Mouse (Mus musculus) midbrain, embryonic 16.5 days (tissue): Measurements from ENCODE around the gene Impdh1. TPM values are rescaled to one million over a fixed set of nuclear protein-coding genes. Genes with fewer than 3 reads are reported as not detected.

Experiments used
- ATAC-seq: fragments of 200-750 bp; cut with Nextera tagmentation; 2 replicates; pipeline ENCODE4 v1.8.0; 2017; ENCODE audit warnings: moderate TSS enrichment
- H3K27ac ChIP-seq: fragments of 300-500 bp; sonication (generic); 2 replicates; pipeline ENCODE4 v1.5.1; 2014; ENCODE audit warnings: mild to moderate bottlenecking, low read length, mixed read lengths
- H3K27me3 ChIP-seq: fragments of 300-500 bp; sonication (generic); 2 replicates; pipeline ENCODE4 v1.6.1; 2014; ENCODE audit warnings: low read depth, low read length, mixed read lengths; ENCODE audit not compliant: control insufficient read depth, insufficient read depth
- H3K36me3 ChIP-seq: fragments of 300-500 bp; sonication (generic); 2 replicates; pipeline ENCODE4 v1.6.1; 2014; ENCODE audit warnings: mild to moderate bottlenecking, low read length, moderate library complexity, mixed read lengths; ENCODE audit not compliant: control insufficient read depth, insufficient read depth
- H3K4me1 ChIP-seq: fragments of 300-500 bp; sonication (generic); 2 replicates; pipeline ENCODE4 v1.6.1; 2014; ENCODE audit warnings: mild to moderate bottlenecking, low read length, mixed read lengths; ENCODE audit not compliant: control insufficient read depth, insufficient read depth
- H3K4me2 ChIP-seq: fragments of 300-500 bp; sonication (generic); 2 replicates; pipeline ENCODE4 v1.6.1; 2014; ENCODE audit warnings: mild to moderate bottlenecking, low read length, mixed read lengths
- H3K4me3 ChIP-seq: fragments of 300-500 bp; sonication (generic); 2 replicates; pipeline ENCODE4 v1.5.1; 2014; ENCODE audit warnings: low read depth, mild to moderate bottlenecking, low read length, moderate library complexity, mixed read lengths
- H3K9ac ChIP-seq: fragments of 300-500 bp; sonication (generic); 2 replicates; pipeline ENCODE4 v1.6.1; 2014; ENCODE audit warnings: low read depth, low read length, mixed read lengths
- H3K9me3 ChIP-seq: fragments of 300-500 bp; sonication (generic); replicated peaks from 2 replicates; pipeline ENCODE4 v1.6.1; 2014; ENCODE audit warnings: mild to moderate bottlenecking, low read length, mixed read lengths; ENCODE audit not compliant: control insufficient read depth, poor library complexity, severe bottlenecking
- WGBS: fragments of 180-500 bp; shearing (Covaris S2); extraction: QIAGEN DNeasy Blood & Tissue Kit; methylation state at CpG from one replicate; pipeline ENCODE4 v1.1.7; 2014; 5-methylcytosine and 5-hydroxymethylcytosine counted together
- polyA plus RNA-seq: library from polyadenylated mRNA; unstranded; fragments of >200 nt; fragmentation: Nextera tagmentation; extraction: Ambion mirVana; gene quantifications from 2 replicates; pipeline ENCODE4 v1.2.1, GENCODE M21; 2015

Gene Impdh1
- polyA plus RNA-seq, 1 experiment from 2014 or later = 70.6 TPM

DNA sequence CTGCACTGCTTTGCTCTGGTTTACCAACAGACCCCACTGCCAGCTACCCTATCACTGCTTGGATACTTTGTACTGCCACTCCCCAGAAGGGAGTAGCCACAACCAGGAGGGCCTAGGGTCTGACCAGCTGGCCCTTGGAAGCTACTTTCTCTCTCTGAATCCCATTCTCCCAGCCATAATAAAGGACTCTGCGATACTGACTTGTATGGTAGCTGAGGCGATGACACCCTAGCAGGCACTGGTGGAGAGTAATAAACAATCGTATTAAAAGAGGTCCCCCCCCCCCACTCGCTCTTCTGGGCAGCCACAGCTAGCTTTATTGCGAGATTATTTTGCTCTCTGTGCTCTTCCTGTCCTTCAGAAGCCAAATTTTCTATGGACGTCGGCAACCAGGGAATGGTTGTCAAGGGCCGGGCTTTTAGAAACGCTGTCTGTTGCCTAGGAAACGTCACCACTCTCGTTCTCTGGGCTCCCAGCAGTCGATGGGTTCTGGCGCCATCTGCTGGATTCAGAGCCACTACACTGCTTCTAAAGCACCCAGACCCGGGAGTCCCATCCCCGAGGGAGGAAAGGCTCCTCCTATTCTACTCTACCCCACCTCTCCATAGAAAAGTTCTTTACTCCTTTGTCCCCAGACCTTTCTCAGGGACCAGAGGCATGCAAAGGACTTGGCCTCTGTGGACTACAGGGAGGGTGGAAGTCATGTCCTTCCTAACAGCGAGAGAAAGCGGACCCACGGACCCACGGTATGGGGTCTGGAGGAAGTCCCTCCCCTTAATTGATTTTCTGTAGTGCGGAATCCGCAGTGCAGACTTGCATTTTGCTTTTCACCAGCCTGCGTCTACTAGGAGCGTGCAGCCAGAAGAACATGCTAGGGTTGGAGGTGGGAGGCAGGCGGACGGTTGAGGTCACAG is 17.6 kb downstream of the Impdh1 start:
- ATAC-seq = peak; percentile 87
- Histone ChIP-seq H3K27ac (peak overlapping the region; percentile 68), H3K27me3 (no peaks in the 10 kb centered on the region; the same call in 1 of the 2 replicates), H3K4me1 (peaks cover 13% of the 10 kb centered on the region), H3K4me2 (peak overlapping the region; percentile 59), H3K4me3 (peak overlapping the region; percentile 34), H3K9ac (peak overlapping the region; percentile 53), H3K36me3 (peaks cover 15% of the 10 kb centered on the region), H3K9me3 (no peaks in the 10 kb centered on the region)
- 6% methylated on average over 25 of the region's 25 CpGs for WGBS

DNA sequence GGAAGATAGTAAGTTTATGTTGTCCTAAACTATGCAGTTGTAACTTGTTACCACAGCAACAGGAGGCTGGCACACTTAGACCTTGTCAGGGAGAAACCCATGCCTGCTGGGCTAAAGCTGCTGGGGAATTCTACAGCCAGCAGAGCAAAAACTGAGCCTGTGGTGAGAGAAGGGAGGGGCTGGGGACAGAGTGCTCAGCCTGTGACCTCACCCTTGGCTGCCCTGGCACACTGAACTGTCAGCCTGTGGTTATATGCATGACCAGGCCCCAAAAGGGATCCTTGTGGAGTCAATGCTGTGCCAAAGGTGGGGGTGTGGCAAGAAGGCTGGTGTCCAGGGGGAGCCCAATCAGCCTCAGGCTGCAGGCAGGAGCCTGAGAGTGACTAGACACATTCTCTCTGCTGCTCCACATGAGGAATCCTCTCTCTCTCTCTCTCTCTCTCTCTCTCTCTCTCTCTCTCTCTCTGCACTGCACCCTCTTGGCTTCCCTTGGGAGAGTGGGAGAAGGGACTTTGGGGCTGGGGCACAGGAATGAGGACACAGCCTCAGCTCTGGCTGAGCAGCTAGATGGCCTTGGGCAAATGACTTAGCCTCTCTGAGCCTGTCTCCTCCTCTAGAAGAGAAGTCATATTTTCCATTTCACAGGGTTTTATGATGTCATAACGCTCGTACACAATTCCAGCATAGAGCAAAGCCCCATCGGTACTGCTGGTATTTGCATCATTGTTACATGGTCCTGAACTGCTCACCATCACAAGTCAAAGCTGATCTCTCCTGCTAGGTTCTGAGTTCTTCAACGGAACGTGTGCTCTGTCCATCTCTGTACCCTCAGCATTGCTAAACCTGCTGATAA is 20.1 kb downstream of the Impdh1 start:
- Histone ChIP-seq H3K4me2 (no peak overlapping the region), H3K27ac (no peak overlapping the region), H3K27me3 (no peaks in the 10 kb centered on the region; the same call in 1 of the 2 replicates), H3K36me3 (no peaks in the 10 kb centered on the region; the same call in 1 of the 2 replicates), H3K4me3 (no peak overlapping the region), H3K9me3 (no peaks in the 10 kb centered on the region), H3K4me1 (peaks cover 13% of the 10 kb centered on the region), H3K9ac (no peak overlapping the region)
- 85% methylated on average over 5 of the region's 5 CpGs for WGBS
- no peak for ATAC-seq

DNA sequence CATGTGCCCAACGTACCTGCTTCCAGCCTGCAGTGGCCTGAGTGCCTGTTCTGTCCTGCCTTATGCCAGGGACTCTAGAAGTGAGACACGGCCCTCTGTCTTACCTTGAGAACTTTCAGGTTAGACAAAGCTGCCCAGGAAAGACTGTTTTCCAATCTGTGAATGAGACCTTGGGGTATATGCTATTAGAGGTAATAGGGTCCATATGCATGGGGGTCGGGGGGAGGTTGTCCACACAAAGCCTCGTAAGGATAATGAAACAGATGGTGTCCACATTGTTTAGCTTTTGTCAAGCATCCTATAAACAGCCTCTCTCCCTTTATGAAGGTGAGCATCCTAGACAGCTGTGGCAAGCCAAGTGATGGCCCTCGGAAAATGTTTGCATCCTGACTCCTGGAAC is 21.0 kb downstream of the Impdh1 start:
- Histone ChIP-seq H3K27me3 (no peaks in the 10 kb centered on the region), H3K4me3 (no peak overlapping the region), H3K36me3 (no peaks in the 10 kb centered on the region), H3K4me1 (peaks cover 13% of the 10 kb centered on the region), H3K27ac (no peak overlapping the region), H3K9me3 (no peaks in the 10 kb centered on the region), H3K9ac (no peak overlapping the region), H3K4me2 (no peak overlapping the region)
- no peak for ATAC-seq
- 79% methylated on average over 5 of the region's 5 CpGs for WGBS

DNA sequence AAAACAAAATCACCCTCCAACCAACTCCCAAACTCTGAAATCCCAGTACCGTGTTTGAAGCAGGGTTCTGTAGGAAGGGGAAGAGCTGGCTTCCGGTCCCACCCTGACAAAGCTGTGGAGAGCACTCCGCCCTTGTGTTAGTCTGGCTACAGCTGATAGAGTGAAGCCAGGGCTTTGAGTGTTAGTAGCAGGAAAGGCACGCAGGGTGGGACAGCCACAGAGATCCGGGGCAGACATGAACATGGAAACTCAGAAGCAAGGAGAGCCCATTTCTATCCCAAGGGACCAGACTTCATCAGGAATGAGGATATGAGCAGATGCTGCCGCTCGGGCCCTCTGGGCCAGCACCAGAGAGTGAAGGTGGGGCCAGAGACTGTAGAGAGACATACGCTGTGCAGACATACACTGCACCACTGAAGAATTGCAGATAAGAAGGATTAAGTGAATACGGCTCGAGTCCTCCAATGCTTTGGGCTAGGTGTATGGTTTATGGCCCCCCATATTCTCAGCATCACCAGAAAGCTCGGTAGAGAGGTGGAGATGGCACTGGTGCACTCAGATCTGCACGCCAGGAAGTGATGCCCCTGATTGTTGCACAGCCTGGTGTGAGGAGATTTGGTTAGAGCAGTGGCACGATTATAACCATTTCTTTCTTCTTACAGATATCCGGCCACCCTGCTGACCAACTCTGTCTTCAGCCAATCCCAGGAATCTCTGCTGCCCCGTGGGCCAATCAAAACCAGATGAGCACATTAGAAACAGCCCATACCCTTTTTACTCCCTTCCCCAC is 22.0 kb downstream of the Impdh1 start:
- H3K27me3 ChIP-seq = no peaks in the 10 kb centered on the region
- H3K4me2 ChIP-seq = no peak overlapping the region
- ATAC-seq = no peak
- WGBS = 84% methylated on average over 15 of the region's 15 CpGs
- H3K27ac ChIP-seq = no peak overlapping the region
- H3K4me3 ChIP-seq = no peak overlapping the region
- H3K4me1 ChIP-seq = peaks cover 13% of the 10 kb centered on the region
- no peak overlapping the region for H3K9ac ChIP-seq
- H3K9me3 ChIP-seq = no peaks in the 10 kb centered on the region
- no peaks in the 10 kb centered on the region for H3K36me3 ChIP-seq

DNA sequence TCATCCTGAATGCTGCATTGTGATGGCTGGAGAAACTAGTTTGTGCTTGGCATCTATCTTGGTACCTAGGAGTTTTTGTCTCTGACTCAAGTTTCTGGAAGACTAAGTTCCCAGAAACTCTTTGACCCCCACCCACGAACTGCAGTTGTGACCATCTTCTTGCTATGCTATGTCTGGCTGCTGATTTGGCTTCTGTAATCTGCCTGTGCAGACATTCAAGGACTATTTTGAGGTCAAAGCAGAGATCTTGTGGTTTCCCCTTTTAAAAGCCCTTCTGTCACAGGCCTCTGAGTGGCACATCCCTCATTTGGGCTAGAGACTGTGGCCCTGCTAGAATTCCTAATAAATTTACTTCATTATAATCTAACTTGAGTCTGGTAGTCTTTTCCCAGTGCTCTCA is 28.2 kb downstream of the Impdh1 start:
- H3K36me3 ChIP-seq = no peaks in the 10 kb centered on the region
- H3K4me3 ChIP-seq = no peak overlapping the region
- H3K4me1 ChIP-seq = no peaks in the 10 kb centered on the region
- H3K27me3 ChIP-seq = no peaks in the 10 kb centered on the region
- H3K9me3 ChIP-seq = no peaks in the 10 kb centered on the region
- no peak overlapping the region for H3K9ac ChIP-seq
- no peak overlapping the region for H3K27ac ChIP-seq
- 71% methylated on average over 1 of the region's 1 CpGs for WGBS
- no peak overlapping the region for H3K4me2 ChIP-seq
- no peak for ATAC-seq

DNA sequence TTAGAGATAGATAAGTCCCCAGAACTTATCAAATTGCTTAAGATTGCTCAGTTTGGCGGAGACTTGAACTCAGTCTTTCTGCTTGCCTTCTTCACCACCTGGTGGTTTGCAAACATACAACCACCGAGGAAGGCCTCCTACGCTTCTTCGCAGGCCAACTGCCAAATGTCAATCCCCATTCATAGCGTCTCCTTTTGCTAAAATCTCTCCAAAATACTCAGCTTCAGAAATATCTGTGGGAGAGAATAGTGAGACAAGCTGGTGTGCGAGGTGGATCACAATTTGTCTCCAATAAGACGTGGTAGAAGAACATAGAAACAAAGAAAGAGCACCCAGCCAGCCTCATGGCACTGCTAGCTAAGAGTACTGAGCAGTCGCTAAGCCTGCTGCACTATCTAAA is 36.3 kb downstream of the Impdh1 start:
- ATAC-seq = no peak
- peaks cover 8% of the 10 kb centered on the region; the same call in 1 of the 2 replicates for H3K27me3 ChIP-seq
- H3K9me3 ChIP-seq = no peaks in the 10 kb centered on the region
- peak overlapping the region; percentile 78 for H3K4me2 ChIP-seq
- 46% methylated on average over 8 of the region's 8 CpGs for WGBS
- H3K9ac ChIP-seq = peak overlapping the region; percentile 87
- H3K27ac ChIP-seq = peak overlapping the region; percentile 92; the same call in 1 of the 2 replicates
- peak overlapping the region; percentile 76 for H3K4me3 ChIP-seq
- H3K4me1 ChIP-seq = peaks cover 12% of the 10 kb centered on the region
- H3K36me3 ChIP-seq = no peaks in the 10 kb centered on the region

DNA sequence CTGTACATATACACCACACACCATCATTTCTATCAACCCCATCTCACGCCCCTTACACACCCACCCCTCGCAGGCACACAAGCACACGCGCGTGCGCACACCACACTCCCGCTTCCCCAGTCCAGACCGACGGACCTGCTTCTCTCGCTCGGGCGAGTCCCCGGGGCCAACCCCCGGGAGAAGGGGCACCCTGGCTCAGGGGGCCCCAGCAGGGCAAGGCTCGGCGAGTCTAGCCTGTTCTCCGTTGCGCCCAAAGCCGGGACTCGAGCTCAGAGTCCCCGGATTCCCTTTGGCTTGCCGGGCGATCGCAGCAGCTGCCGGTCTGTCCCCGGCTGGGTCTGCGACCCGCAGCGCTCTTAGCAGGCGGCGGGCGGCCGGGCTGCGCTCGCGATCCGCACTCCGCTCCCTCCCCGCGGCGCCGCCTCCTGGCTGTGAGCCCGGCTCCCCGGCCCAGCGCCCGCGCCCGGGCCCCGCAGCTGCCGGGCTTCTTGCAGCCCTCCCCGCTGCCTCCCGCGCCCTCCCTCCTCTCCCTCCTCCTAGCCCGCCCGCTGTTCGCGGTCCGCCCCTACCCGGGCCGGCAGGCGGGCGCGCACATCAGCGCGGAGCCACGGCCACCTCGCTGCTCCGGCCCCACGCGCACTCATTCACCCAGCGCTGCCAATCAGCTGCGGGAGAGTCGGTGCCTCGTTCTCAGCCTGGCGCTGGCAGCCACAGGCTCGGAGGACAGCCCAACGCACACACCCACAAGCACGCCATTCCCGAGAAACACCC is 37.1 kb downstream of the Impdh1 start, which contains the start of gene Prrt4:
Gene Prrt4, minus strand, starts transcription at position 697 of the 771 bp plus-strand sequence.
- Histone ChIP-seq H3K27me3 (peaks cover 8% of the 10 kb centered on the region; the same call in 1 of the 2 replicates), H3K4me2 (peak within 1 kb of the TSS; percentile 78), H3K27ac (peak within 1 kb of the TSS; percentile 92), H3K36me3 (no peaks in the 10 kb centered on the region), H3K9me3 (no peaks in the 10 kb centered on the region), H3K4me1 (peaks cover 12% of the 10 kb centered on the region), H3K9ac (peak within 1 kb of the TSS; percentile 87), H3K4me3 (peak within 1 kb of the TSS; percentile 76)
- ATAC-seq = peak; percentile 89
- 0% methylated on average over 51 of the region's 79 CpGs for WGBS
